Mouse (Mus musculus) frontal cortex, postnatal 10 days (tissue): ENCODE results near the gene Stoml1.

Source experiments
- DNase-seq, 2 experiments: peaks; one replicate each; pipeline ENCODE4 v3.0.0; 2022; ENCODE audit warnings: low spot score in 2 of 2, mixed read lengths in 1 of 2

The Stoml1 gene

GRCm38 (mm10) chr9:58303115-58303514, 50.2 kb downstream of the Stoml1 start:
- no peak for DNase-seq

GRCm38 (mm10) chr9:58303599-58304271, 50.8 kb downstream of the Stoml1 start:
- no peak for DNase-seq

- DNase-seq, result no peak
These were observed 52.7 kb downstream of the Stoml1 start for GRCm38 (mm10) chr9:58305686-58306085.

GRCm38 (mm10) chr9:58308395-58308794, 55.4 kb downstream of the Stoml1 start:
- peak; percentile 32 to 53 for DNase-seq

DNA sequence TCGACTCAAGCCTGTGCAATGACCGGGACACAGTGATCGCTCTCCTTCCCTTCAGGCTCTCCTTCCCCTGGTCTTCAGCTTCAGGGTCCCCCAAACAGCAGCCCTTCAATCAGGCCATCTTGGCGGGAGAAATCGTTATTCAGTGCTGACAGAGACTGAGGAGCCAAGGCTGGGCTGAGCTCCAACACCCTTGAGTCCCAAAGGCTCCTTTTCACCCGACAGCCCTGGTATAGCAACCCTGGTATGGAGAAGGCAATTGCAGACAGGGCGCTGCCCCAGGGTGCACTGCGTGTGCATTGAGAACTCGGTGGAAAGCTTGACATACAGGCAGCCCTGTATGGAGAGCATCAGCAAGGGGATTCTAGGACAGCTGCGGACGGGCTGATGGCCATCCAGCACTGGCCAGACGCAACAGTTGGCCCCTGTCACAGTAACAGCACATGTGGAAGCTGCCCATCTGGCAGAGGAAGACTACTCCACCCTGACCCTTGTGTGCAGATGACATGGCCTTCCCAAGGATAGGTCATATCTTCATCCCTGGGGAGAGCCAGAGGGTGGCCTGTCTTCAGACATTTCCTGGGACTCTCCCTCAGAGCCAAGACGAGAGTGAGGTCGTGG, 57.2 kb downstream of the Stoml1 start:
- no peak for DNase-seq

DNA sequence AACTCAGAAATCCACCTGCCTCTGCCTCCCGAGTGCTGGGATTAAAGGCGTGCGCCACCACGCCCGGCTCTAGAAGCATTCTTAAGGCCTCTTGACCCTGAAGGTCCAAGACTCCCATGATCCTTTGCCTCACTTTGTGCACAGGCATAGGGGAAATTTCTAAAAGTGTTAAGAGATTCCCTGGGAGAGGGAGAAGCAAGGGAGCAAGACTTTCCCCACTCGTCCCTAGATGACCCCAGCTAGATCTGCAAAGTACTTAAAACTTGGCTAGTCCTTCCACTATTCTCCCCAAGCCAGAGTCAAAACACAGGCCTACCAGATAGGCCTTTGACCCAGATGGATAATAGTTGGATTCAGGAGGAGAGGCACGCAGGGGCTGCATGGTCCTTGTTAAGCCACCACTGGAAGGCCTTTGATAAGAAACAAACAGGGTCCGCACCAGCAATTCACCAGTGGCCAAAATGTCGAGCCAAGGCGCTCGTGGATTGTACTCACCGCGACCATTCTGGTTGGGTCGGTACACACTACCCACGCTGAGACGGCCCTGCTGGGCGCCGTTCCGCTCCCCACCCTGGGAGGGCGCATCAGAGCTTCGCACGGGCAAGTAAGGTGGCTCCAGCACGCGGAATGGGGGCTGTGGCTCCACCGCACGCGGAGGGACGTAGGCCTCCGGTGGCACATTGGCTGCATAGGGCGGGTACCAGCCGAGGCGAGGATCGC, 58.4 kb downstream of the Stoml1 start:
- no peak for DNase-seq
